Mouse (Mus musculus): ENCODE measurements around the gene Dhrs7b. TPM values are rescaled to one million over a fixed set of nuclear protein-coding genes. Genes with fewer than 3 reads are reported as not detected.
A peak's percentile ranks its signal among the peaks of the same experiment; 100 is the strongest.
"Not testable (repeated sequence)": the region's sequence is repeated elsewhere in the genome, so short reads cannot be mapped to it uniquely, and the experiment has no call there.

Gene Dhrs7b
- polyA plus RNA-seq, 1 experiment from 2014 or later, result 24.2 TPM

DNA sequence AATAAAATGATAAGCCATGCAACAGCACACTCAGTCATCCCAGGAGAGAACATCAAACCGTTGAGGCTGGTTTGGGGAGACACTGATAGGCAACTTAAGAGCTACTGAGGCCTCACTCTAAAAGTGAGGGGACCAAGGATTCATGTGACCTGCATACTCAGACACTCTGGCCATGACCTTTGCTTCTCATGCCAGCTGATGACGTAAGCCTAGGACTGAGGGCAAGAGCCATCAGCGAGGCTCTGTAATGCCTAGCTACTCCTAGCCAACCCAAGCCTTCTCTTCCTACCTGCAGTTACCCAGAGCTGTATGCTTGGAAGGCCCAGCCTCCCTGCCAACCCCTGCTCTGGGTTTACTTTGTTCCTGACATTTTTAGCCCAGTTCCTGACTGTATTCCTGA lies 31.6 kb downstream of the Dhrs7b start:
- no peak overlapping the region for H3K9ac ChIP-seq (replicated peaks; ENCODE audit: low read depth)
- WGBS, result 82% methylated on average over 3 of the region's 3 CpGs
- H3K9me3 ChIP-seq (ENCODE audit: low read length), result no peaks in the 10 kb centered on the region
- DNase-seq (ENCODE audit: low spot score) (no peak), ATAC-seq (no peak)
- no peak overlapping the region for H3K27ac ChIP-seq (ENCODE audit: low read length)
- no peak overlapping the region for H3K4me2 ChIP-seq (replicated peaks; ENCODE audit: low read depth, low read length)
- H3K4me1 ChIP-seq (ENCODE audit: insufficient read depth, low read depth, low read length), result 0 out of 2 replicates have a peak, but pooled peaks cover 5% of the 10 kb centered on the region
- H3K36me3 ChIP-seq (ENCODE audit: insufficient read depth, low read length), result peaks cover 5% of the 10 kb centered on the region; the same call in 1 of the 2 replicates
- no peak for TF ChIP-seq EP300 (IDR thresholded peaks at IDR 0.05)
- no peak for TF ChIP-seq CTCF (IDR thresholded peaks at IDR 0.05)
- no peaks in the 10 kb centered on the region for H3K27me3 ChIP-seq (replicated peaks; ENCODE audit: insufficient read depth, low read length)
- H3K4me3 ChIP-seq (ENCODE audit: low read depth, low read length), result no peak overlapping the region

DNA sequence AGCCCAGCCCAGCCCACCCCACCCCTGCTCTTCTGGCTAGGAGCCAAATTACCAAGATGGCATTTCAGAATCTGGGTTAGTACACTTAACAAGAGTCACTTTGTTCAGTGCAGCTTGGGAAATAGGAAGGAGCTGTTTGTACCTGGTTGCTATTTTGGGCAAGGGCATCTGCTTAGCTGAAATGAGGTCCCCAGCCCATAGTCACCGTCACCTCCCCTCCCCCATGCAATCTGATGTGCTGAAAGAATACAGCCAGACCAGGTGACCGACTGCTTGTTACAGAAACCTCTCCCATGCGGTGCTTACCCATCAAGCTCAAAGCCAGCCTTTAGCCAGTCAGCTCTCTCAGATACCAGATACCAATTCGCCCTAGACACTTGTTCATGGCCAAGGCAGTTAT lies 32.8 kb downstream of the Dhrs7b start:
- ATAC-seq, result no peak
- H3K4me2 ChIP-seq (replicated peaks; ENCODE audit: low read depth, low read length), result no peak overlapping the region
- no peak for TF ChIP-seq EP300 (IDR thresholded peaks at IDR 0.05)
- no peak for TF ChIP-seq CTCF (IDR thresholded peaks at IDR 0.05)
- no peaks in the 10 kb centered on the region for H3K9me3 ChIP-seq (ENCODE audit: low read length)
- peaks cover 5% of the 10 kb centered on the region; the same call in 1 of the 2 replicates for H3K4me1 ChIP-seq (ENCODE audit: insufficient read depth, low read depth, low read length)
- no peaks in the 10 kb centered on the region for H3K27me3 ChIP-seq (replicated peaks; ENCODE audit: insufficient read depth, low read length)
- no peak overlapping the region for H3K4me3 ChIP-seq (ENCODE audit: low read depth, low read length)
- no peak overlapping the region for H3K27ac ChIP-seq (ENCODE audit: low read length)
- H3K9ac ChIP-seq (replicated peaks; ENCODE audit: low read depth), result no peak overlapping the region
- WGBS, result 62% methylated on average over 4 of the region's 4 CpGs
- no peak for DNase-seq (ENCODE audit: low spot score)
- H3K36me3 ChIP-seq (ENCODE audit: insufficient read depth, low read length), result peaks cover 5% of the 10 kb centered on the region; the same call in 1 of the 2 replicates

DNA sequence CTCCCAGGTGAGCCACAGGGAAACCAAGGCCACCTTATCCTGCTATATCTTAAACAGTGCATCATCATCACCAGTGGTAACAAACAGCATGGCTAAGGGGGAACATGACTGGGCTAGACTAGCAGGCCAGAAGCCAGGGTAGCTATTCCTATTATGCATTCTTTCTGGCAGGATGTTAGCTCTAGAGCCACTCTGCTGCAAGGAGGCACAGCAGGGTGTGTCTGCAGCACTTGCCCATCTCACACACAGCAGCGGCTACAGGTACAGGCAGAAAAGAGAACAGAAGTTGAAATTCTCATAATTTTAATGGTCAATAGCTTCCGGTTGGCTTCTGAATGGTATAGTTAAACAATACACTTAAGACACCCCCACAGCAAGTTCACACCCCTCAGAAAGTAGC lies 33.7 kb downstream of the Dhrs7b start:
- Histone ChIP-seq H3K27ac (ENCODE audit: low read length) (no peak overlapping the region), H3K4me1 (ENCODE audit: insufficient read depth, low read depth, low read length) (peaks cover 5% of the 10 kb centered on the region; the same call in 1 of the 2 replicates), H3K9me3 (ENCODE audit: low read length) (no peaks in the 10 kb centered on the region), H3K4me2 (replicated peaks; ENCODE audit: low read depth, low read length) (no peak overlapping the region), H3K4me3 (ENCODE audit: low read depth, low read length) (no peak overlapping the region), H3K9ac (replicated peaks; ENCODE audit: low read depth) (no peak overlapping the region), H3K36me3 (ENCODE audit: insufficient read depth, low read length) (peaks cover 5% of the 10 kb centered on the region; the same call in 1 of the 2 replicates), H3K27me3 (replicated peaks; ENCODE audit: insufficient read depth, low read length) (no peaks in the 10 kb centered on the region)
- DNase-seq (ENCODE audit: low spot score) (no peak), ATAC-seq (peak; percentile 41)
- 66% methylated on average over 2 of the region's 2 CpGs for WGBS
- no peak for TF ChIP-seq EP300 (IDR thresholded peaks at IDR 0.05)
- no peak for TF ChIP-seq CTCF (IDR thresholded peaks at IDR 0.05)

DNA sequence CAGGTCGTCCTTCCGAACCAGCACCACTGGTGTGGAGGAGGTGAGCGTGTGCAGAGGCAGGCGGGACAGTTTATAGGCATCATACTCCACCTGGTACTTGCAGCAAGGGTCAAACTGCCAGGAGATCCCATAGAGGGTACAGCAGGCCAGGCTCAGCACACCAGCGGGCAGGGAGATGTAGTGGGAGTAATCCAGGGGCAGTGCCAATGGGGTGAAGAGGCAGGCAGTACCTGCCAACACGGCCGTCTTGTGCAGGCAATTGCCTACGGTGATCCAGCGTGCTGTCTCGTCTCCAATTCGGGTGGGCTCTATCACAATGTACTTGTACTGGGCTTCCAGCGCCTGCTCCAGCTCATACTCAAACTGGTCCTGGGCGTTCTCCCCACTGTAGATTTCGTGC lies 34.5 kb downstream of the Dhrs7b start:
- H3K4me3 ChIP-seq (ENCODE audit: low read depth, low read length), result no peak overlapping the region
- H3K36me3 ChIP-seq (ENCODE audit: insufficient read depth, low read length), result peaks cover 5% of the 10 kb centered on the region; the same call in 1 of the 2 replicates
- peaks cover 5% of the 10 kb centered on the region; the same call in 1 of the 2 replicates for H3K4me1 ChIP-seq (ENCODE audit: insufficient read depth, low read depth, low read length)
- 84% methylated on average over 14 of the region's 14 CpGs for WGBS
- no peak overlapping the region for H3K27ac ChIP-seq (ENCODE audit: low read length)
- no peaks in the 10 kb centered on the region for H3K9me3 ChIP-seq (ENCODE audit: low read length)
- ATAC-seq (no peak), DNase-seq (ENCODE audit: low spot score) (no peak)
- H3K4me2 ChIP-seq (replicated peaks; ENCODE audit: low read depth, low read length), result no peak overlapping the region
- H3K9ac ChIP-seq (replicated peaks; ENCODE audit: low read depth), result no peak overlapping the region
- TF ChIP-seq CTCF (IDR thresholded peaks at IDR 0.05) (no peak), EP300 (IDR thresholded peaks at IDR 0.05) (no peak)
- no peaks in the 10 kb centered on the region for H3K27me3 ChIP-seq (replicated peaks; ENCODE audit: insufficient read depth, low read length)

DNA sequence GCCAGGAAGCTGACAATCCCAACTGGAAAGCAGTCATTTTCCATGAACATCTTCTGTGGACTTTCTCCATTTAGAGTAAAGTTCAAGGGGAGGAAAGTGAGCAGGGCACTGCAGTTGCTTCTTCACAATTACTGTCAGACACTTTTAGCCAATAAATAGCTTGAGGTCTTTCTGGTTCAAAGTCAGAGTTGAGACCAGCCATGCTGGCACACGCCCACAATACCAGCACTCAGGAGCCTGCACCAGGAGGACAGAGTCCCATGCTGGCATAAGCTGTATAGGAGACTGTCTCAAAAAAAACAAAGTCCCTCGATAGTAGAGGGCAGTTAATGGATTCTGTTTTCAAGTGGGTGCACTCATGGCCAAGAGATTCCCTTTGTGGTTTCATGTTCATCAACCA lies 35.6 kb downstream of the Dhrs7b start:
- no peaks in the 10 kb centered on the region for H3K27me3 ChIP-seq (replicated peaks; ENCODE audit: insufficient read depth, low read length)
- no peak overlapping the region for H3K4me3 ChIP-seq (ENCODE audit: low read depth, low read length)
- no peak overlapping the region for H3K9ac ChIP-seq (replicated peaks; ENCODE audit: low read depth)
- 55% methylated on average over 2 of the region's 2 CpGs for WGBS
- DNase-seq (ENCODE audit: low spot score) (no peak), ATAC-seq (no peak)
- peaks cover 5% of the 10 kb centered on the region; the same call in 1 of the 2 replicates for H3K4me1 ChIP-seq (ENCODE audit: insufficient read depth, low read depth, low read length)
- H3K4me2 ChIP-seq (replicated peaks; ENCODE audit: low read depth, low read length), result no peak overlapping the region
- H3K36me3 ChIP-seq (ENCODE audit: insufficient read depth, low read length), result peaks cover 5% of the 10 kb centered on the region; the same call in 1 of the 2 replicates
- H3K27ac ChIP-seq (ENCODE audit: low read length), result no peak overlapping the region
- no peaks in the 10 kb centered on the region for H3K9me3 ChIP-seq (ENCODE audit: low read length)
- no peak for TF ChIP-seq CTCF (IDR thresholded peaks at IDR 0.05)
- TF ChIP-seq EP300 (IDR thresholded peaks at IDR 0.05), result no peak

DNA sequence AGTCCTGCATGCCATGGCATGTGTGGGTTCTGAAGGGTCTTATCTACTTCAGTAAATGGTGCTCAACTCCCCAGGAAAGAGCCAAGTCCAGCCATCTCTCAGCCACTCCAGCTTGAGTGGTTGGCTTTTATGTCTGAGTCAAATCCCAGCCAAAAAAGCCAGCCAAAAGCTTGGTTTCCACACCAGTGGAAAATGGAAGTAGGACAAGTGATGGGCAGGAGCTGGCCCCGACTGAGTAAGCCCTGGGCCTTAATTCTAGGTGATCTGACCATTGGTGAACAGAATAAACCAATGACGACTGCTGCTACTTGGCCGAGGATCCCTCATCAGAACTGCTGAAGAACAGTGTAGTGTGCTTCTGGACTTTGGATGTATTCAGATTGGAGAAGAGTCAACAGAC lies 37.0 kb downstream of the Dhrs7b start:
- WGBS, result 60% methylated on average over 3 of the region's 3 CpGs
- Histone ChIP-seq H3K4me2 (replicated peaks; ENCODE audit: low read depth, low read length) (no peak overlapping the region), H3K9me3 (ENCODE audit: low read length) (no peaks in the 10 kb centered on the region), H3K27ac (ENCODE audit: low read length) (no peak overlapping the region), H3K9ac (replicated peaks; ENCODE audit: low read depth) (no peak overlapping the region), H3K36me3 (ENCODE audit: insufficient read depth, low read length) (no peaks in the 10 kb centered on the region), H3K27me3 (replicated peaks; ENCODE audit: insufficient read depth, low read length) (no peaks in the 10 kb centered on the region), H3K4me3 (ENCODE audit: low read depth, low read length) (no peak overlapping the region), H3K4me1 (ENCODE audit: insufficient read depth, low read depth, low read length) (peaks cover 5% of the 10 kb centered on the region; the same call in 1 of the 2 replicates)
- ATAC-seq (peak; percentile 32; the same call in 1 of the 2 replicates), DNase-seq (ENCODE audit: low spot score) (no peak)
- no peak for TF ChIP-seq CTCF (IDR thresholded peaks at IDR 0.05)
- TF ChIP-seq EP300 (IDR thresholded peaks at IDR 0.05), result no peak

DNA sequence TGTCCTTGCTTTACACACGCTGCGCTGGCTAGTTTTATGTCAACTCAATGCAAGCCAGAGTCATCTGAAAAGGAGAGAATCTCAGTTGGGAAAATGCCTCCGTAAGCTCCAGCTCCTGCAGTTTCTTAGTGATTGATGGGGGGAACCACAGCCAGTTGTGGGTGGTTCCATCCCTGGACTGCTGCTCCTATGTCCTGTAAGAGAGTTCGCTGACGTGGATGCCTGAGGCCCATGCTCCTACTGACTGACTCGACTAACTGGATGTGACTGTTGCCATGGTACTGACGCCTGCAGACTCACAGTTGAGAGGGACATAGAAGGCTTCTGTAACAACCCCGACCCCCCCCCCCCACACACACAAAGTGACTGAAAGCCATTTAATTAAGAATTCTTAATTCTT lies 37.5 kb downstream of the Dhrs7b start:
- Histone ChIP-seq H3K27ac (ENCODE audit: low read length) (no peak overlapping the region), H3K4me2 (replicated peaks; ENCODE audit: low read depth, low read length) (no peak overlapping the region), H3K9me3 (ENCODE audit: low read length) (no peaks in the 10 kb centered on the region), H3K9ac (replicated peaks; ENCODE audit: low read depth) (no peak overlapping the region), H3K4me1 (ENCODE audit: insufficient read depth, low read depth, low read length) (peaks cover 5% of the 10 kb centered on the region; the same call in 1 of the 2 replicates), H3K4me3 (ENCODE audit: low read depth, low read length) (no peak overlapping the region), H3K36me3 (ENCODE audit: insufficient read depth, low read length) (no peaks in the 10 kb centered on the region), H3K27me3 (replicated peaks; ENCODE audit: insufficient read depth, low read length) (no peaks in the 10 kb centered on the region)
- ATAC-seq (no peak), DNase-seq (ENCODE audit: low spot score) (no peak)
- WGBS, result 62% methylated on average over 8 of the region's 8 CpGs
- TF ChIP-seq EP300 (IDR thresholded peaks at IDR 0.05), result no peak
- TF ChIP-seq CTCF (IDR thresholded peaks at IDR 0.05), result no peak

DNA sequence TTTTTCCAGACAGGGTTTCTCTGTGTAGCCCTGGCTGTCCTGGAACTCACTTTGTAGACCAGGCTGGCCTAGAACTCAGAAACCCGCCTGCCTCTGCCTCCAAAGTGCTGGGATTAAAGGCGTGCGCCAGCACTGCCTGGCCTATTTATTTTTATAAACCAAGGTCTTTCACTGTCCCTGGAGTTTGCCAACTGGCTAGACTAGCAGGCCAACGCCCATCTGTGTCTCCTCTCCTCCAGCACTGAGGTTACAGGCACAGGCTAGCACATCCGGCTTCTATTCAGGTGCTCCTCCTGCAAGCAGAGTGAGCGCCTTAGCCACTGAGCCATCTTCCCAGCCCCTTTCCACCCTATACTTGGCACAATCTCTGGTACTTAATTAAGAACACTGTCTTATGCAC lies 39.0 kb downstream of the Dhrs7b start:
- not testable (repeated sequence) for H3K36me3 ChIP-seq (ENCODE audit: insufficient read depth, low read length); DNase-seq (ENCODE audit: low spot score); ATAC-seq; H3K9me3 ChIP-seq (ENCODE audit: low read length); H3K9ac ChIP-seq (replicated peaks; ENCODE audit: low read depth); H3K27me3 ChIP-seq (replicated peaks; ENCODE audit: insufficient read depth, low read length); H3K4me1 ChIP-seq (ENCODE audit: insufficient read depth, low read depth, low read length); H3K4me2 ChIP-seq (replicated peaks; ENCODE audit: low read depth, low read length); H3K27ac ChIP-seq (ENCODE audit: low read length); H3K4me3 ChIP-seq (ENCODE audit: low read depth, low read length)
- 90% methylated on average over 6 of the region's 6 CpGs for WGBS

Measured in lung, postnatal 0 days (tissue).